In genomic region chr13:93888196-93888595, GRCm38 (mm10) we compare ENCODE assay signal across 20 mouse cellular contexts.
DNase-seq lines count a peak whose midpoint lies in the region; ATAC-seq and TF ChIP-seq lines count a peak whose summit lies in the region.
"Had no signal": no experiment of that assay in that cellular context is flagged by ENCODE, and none has a peak within 500 bp of the region (broad histone marks: within the 10 kb centered on the region; RNA-seq: fewer than 3 reads in every experiment).

No protein-coding gene starts in this region.

- peaks cover 5% of the 10 kb centered on the region; the same call in 1 of the 2 replicates for H3K4me1 ChIP-seq in embryonic facial prominence, embryonic 14.5 days (ENCODE audit: control insufficient read depth, insufficient read depth, low read length)
- H3K4me1 ChIP-seq in embryonic facial prominence, embryonic 10.5 days, result no peaks in the 10 kb centered on the region
- H3K4me1 ChIP-seq in kidney, embryonic 15.5 days, result peaks cover 34% of the 10 kb centered on the region
- peaks cover 34% of the 10 kb centered on the region for H3K4me1 ChIP-seq in kidney, embryonic 16.5 days (ENCODE audit: insufficient read depth, low read length)
- peaks cover 14% of the 10 kb centered on the region for H3K4me1 ChIP-seq in limb, embryonic 10.5 days
- peaks cover 10% of the 10 kb centered on the region; the same call in 1 of the 2 replicates for H3K4me1 ChIP-seq in limb, embryonic 14.5 days (ENCODE audit: control insufficient read depth, insufficient read depth, low read length)
- H3K4me1 ChIP-seq: forebrain, embryonic 15.5 days; hindbrain, embryonic 13.5 days had no signal

- no peak overlapping the region for H3K4me3 ChIP-seq in embryonic facial prominence, embryonic 14.5 days (ENCODE audit: low read depth, low read length)
- no peak overlapping the region for H3K4me3 ChIP-seq in embryonic facial prominence, embryonic 10.5 days
- H3K4me3 ChIP-seq in kidney, embryonic 15.5 days (replicated peaks), result no peak overlapping the region
- H3K4me3 ChIP-seq in kidney, embryonic 16.5 days (ENCODE audit: low read length), result no peak overlapping the region
- no peak overlapping the region for H3K4me3 ChIP-seq in limb, embryonic 10.5 days
- H3K4me3 ChIP-seq in limb, embryonic 14.5 days (replicated peaks; ENCODE audit: low read length), result no peak overlapping the region
- H3K4me3 ChIP-seq: erythroblast, embryonic 14.5 days; forebrain, embryonic 12.5 days; forebrain, embryonic 15.5 days; hindbrain, embryonic 10.5 days; hindbrain, embryonic 13.5 days had no signal

- H3K27ac ChIP-seq in embryonic facial prominence, embryonic 14.5 days (replicated peaks; ENCODE audit: low read depth, low read length), result no peak overlapping the region
- no peak overlapping the region for H3K27ac ChIP-seq in embryonic facial prominence, embryonic 10.5 days (replicated peaks)
- peak overlapping the region; percentile 54 for H3K27ac ChIP-seq in kidney, embryonic 15.5 days
- H3K27ac ChIP-seq in kidney, embryonic 16.5 days (ENCODE audit: low read length), result no peak overlapping the region; the same call in 1 of the 2 replicates
- H3K27ac ChIP-seq in limb, embryonic 10.5 days, result peak overlapping the region; percentile 42; the same call in 1 of the 2 replicates
- peak overlapping the region; percentile 21; the same call in 1 of the 2 replicates for H3K27ac ChIP-seq in limb, embryonic 14.5 days (replicated peaks; ENCODE audit: low read depth, low read length)
- H3K27ac ChIP-seq: forebrain, embryonic 12.5 days; forebrain, embryonic 15.5 days; hindbrain, embryonic 10.5 days; hindbrain, embryonic 13.5 days had no signal

- peak; percentile 88; the same call in 1 of the 2 replicates for ATAC-seq in embryonic facial prominence, embryonic 14.5 days (ENCODE audit: low read depth)
- no peak for ATAC-seq in kidney, embryonic 15.5 days (replicated peaks; ENCODE audit: low FRiP score)
- ATAC-seq in kidney, embryonic 16.5 days (ENCODE audit: low FRiP score, low TSS enrichment), result no peak
- peak; percentile 70 for ATAC-seq in limb, embryonic 14.5 days (ENCODE audit: low FRiP score, low read depth)
- ATAC-seq: forebrain, embryonic 15.5 days; hindbrain, embryonic 16.5 days had no signal

- H3K9me3 ChIP-seq in embryonic facial prominence, embryonic 14.5 days (ENCODE audit: control insufficient read depth, low read length), result no peaks in the 10 kb centered on the region
- H3K9me3 ChIP-seq in embryonic facial prominence, embryonic 10.5 days, result no peaks in the 10 kb centered on the region
- H3K9me3 ChIP-seq in kidney, embryonic 15.5 days (replicated peaks), result no peaks in the 10 kb centered on the region
- H3K9me3 ChIP-seq in kidney, embryonic 16.5 days (ENCODE audit: low read length), result no peaks in the 10 kb centered on the region
- H3K9me3 ChIP-seq in limb, embryonic 10.5 days (replicated peaks), result no peaks in the 10 kb centered on the region
- H3K9me3 ChIP-seq in limb, embryonic 14.5 days (ENCODE audit: control insufficient read depth, low read length), result no peaks in the 10 kb centered on the region
- H3K9me3 ChIP-seq: forebrain, embryonic 12.5 days; forebrain, embryonic 15.5 days; hindbrain, embryonic 10.5 days; hindbrain, embryonic 13.5 days had no signal

- no peaks in the 10 kb centered on the region for H3K27me3 ChIP-seq in embryonic facial prominence, embryonic 14.5 days (replicated peaks; ENCODE audit: control insufficient read depth, insufficient read depth, low read length)
- H3K27me3 ChIP-seq in embryonic facial prominence, embryonic 10.5 days (replicated peaks; ENCODE audit: low read depth, poor library complexity, severe bottlenecking), result no peaks in the 10 kb centered on the region
- no peaks in the 10 kb centered on the region for H3K27me3 ChIP-seq in kidney, embryonic 15.5 days
- no peaks in the 10 kb centered on the region for H3K27me3 ChIP-seq in kidney, embryonic 16.5 days (ENCODE audit: insufficient read depth, low read length)
- H3K27me3 ChIP-seq in limb, embryonic 10.5 days (ENCODE audit: low read depth, poor library complexity, severe bottlenecking), result no peaks in the 10 kb centered on the region
- H3K27me3 ChIP-seq in limb, embryonic 14.5 days (ENCODE audit: control insufficient read depth, insufficient read depth, low read length), result no peaks in the 10 kb centered on the region
- H3K27me3 ChIP-seq: forebrain, embryonic 12.5 days; forebrain, embryonic 15.5 days; hindbrain, embryonic 13.5 days had no signal

- DNase-seq in embryonic facial prominence, embryonic 14.5 days (ENCODE audit: low spot score), result peak; percentile 60
- DNase-seq in embryonic facial prominence, embryonic 10.5 days (ENCODE audit: low spot score), result no peak
- no peak for DNase-seq in limb, embryonic 10.5 days (ENCODE audit: low spot score)
- peak; percentile 65 for DNase-seq in limb, embryonic 14.5 days (ENCODE audit: low spot score)
- no peak for DNase-seq in lung, postnatal 25 days (ENCODE audit: low spot score)
- DNase-seq in T-cell, adult 2 months (ENCODE audit: low spot score), result no peak
- DNase-seq: adrenal gland, postnatal 10 days; adrenal gland, postnatal 36 days; embryo, embryonic 11 days; gastrocnemius, postnatal 10 days; gastrocnemius, postnatal 36 days had no signal

- no peak overlapping the region for H3K9ac ChIP-seq in embryonic facial prominence, embryonic 14.5 days (ENCODE audit: low read depth, low read length)
- no peak overlapping the region for H3K9ac ChIP-seq in kidney, embryonic 15.5 days
- no peak overlapping the region for H3K9ac ChIP-seq in kidney, embryonic 16.5 days (replicated peaks; ENCODE audit: low read length)
- no peak overlapping the region for H3K9ac ChIP-seq in limb, embryonic 14.5 days (ENCODE audit: low read depth, low read length, severe bottlenecking)
- H3K9ac ChIP-seq: forebrain, embryonic 12.5 days; forebrain, embryonic 15.5 days; hindbrain, embryonic 13.5 days had no signal

- H3K4me2 ChIP-seq in embryonic facial prominence, embryonic 14.5 days (ENCODE audit: low read depth, low read length), result no peak overlapping the region
- no peak overlapping the region for H3K4me2 ChIP-seq in kidney, embryonic 15.5 days
- no peak overlapping the region for H3K4me2 ChIP-seq in kidney, embryonic 16.5 days (replicated peaks; ENCODE audit: low read depth, low read length)
- H3K4me2 ChIP-seq in limb, embryonic 14.5 days (replicated peaks; ENCODE audit: low read depth, low read length, severe bottlenecking), result no peak overlapping the region
- H3K4me2 ChIP-seq: forebrain, embryonic 12.5 days; forebrain, embryonic 15.5 days; heart, embryonic 11.5 days; hindbrain, embryonic 13.5 days had no signal

- WGBS in embryonic facial prominence, embryonic 14.5 days, result 83% methylated on average over 2 of the region's 2 CpGs
- WGBS in embryonic facial prominence, embryonic 10.5 days, result 92% methylated on average over 2 of the region's 2 CpGs
- 83% methylated on average over 2 of the region's 2 CpGs for whole genome bisulfite sequencing in kidney, embryonic 15.5 days
- 76% methylated on average over 2 of the region's 2 CpGs for WGBS in kidney, embryonic 16.5 days
- WGBS in limb, embryonic 10.5 days, result 91% methylated on average over 2 of the region's 2 CpGs
- WGBS in limb, embryonic 14.5 days, result 88% methylated on average over 2 of the region's 2 CpGs

- no peak for TF ChIP-seq POLR2A in limb, embryonic 14.5 days (IDR thresholded peaks at IDR 0.05; ENCODE audit: borderline replicate concordance, extremely low read depth, insufficient read depth, insufficient read length)

- H3K36me3 ChIP-seq in embryonic facial prominence, embryonic 14.5 days (ENCODE audit: control insufficient read depth, insufficient read depth, low read length), result no peaks in the 10 kb centered on the region
- H3K36me3 ChIP-seq in embryonic facial prominence, embryonic 10.5 days (replicated peaks), result no peaks in the 10 kb centered on the region
- H3K36me3 ChIP-seq in kidney, embryonic 15.5 days, result no peaks in the 10 kb centered on the region
- no peaks in the 10 kb centered on the region for H3K36me3 ChIP-seq in kidney, embryonic 16.5 days (ENCODE audit: insufficient read depth, low read length)
- H3K36me3 ChIP-seq in limb, embryonic 10.5 days, result no peaks in the 10 kb centered on the region
- H3K36me3 ChIP-seq in limb, embryonic 14.5 days (ENCODE audit: control insufficient read depth, insufficient read depth, low read length), result no peaks in the 10 kb centered on the region
- H3K36me3 ChIP-seq: forebrain, embryonic 12.5 days; forebrain, embryonic 15.5 days; hindbrain, embryonic 10.5 days; hindbrain, embryonic 13.5 days had no signal

Comparison
In these comparisons a context has a peak if more than half of its experiments do, and no peak if none do; other contexts are left out.
1. DNase-seq: peak in embryonic facial prominence, embryonic 14.5 days (single experiment) and limb, embryonic 14.5 days (single experiment); none in embryonic facial prominence, embryonic 10.5 days (single experiment), limb, embryonic 10.5 days (single experiment), lung, postnatal 25 days (single experiment) and T-cell, adult 2 months (single experiment).
2. H3K27ac ChIP-seq: peak in kidney, embryonic 15.5 days (single experiment), limb, embryonic 10.5 days (single experiment) and limb, embryonic 14.5 days (single experiment); none in embryonic facial prominence, embryonic 14.5 days (single experiment), embryonic facial prominence, embryonic 10.5 days (single experiment) and kidney, embryonic 16.5 days (single experiment).
3. ATAC-seq: peak in embryonic facial prominence, embryonic 14.5 days (single experiment) and limb, embryonic 14.5 days (single experiment); none in kidney, embryonic 15.5 days (single experiment) and kidney, embryonic 16.5 days (single experiment).